Mouse (Mus musculus): Measurements from ENCODE around the gene Rps5. TPM values are rescaled to one million over a fixed set of nuclear protein-coding genes. Genes with fewer than 3 reads are reported as not detected.

The Rps5 gene
- polyA plus RNA-seq, 1 experiment from 2014 or later = 905 TPM

DNA sequence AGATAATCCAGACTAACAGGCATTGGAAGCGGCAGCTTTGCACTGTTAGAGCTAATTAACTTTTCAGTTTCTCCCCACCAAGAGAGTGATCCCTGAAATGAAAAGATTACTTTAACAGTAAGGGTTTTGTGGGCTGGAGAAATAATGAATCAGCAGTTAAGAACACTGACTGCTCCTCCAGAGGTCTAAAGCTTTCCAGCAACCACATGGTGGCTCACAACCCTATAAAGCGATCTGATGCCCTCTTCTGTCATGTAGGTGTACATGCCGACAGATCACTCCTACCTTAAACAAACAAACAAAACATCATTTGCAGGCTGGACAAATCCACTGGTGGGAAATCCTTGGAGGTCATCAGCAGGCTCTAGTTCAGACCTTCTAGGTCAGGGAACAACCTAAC lies 32.8 kb downstream of the Rps5 start:
- peak; percentile 74 for TF ChIP-seq CTCF (IDR thresholded peaks at IDR 0.05)
- in situ Hi-C loops (cut with MboI; ENCODE audit: low pct_unique_long_range_greater_than_20kb) = no loop called here
- DNase-seq (ENCODE audit: low read depth, low spot score) (no peak), ATAC-seq (peak; percentile 91)
- H3K27me3 ChIP-seq = no peaks in the 10 kb centered on the region
- ChIA-PET CTCF (interaction anchor here (0.7 to 1.4 kb wide), 6 partner anchors 10 to 59 kb away, joined by 3 to 4 read pairs (median 4); no protein-coding TSS in a partner anchor), POLR2A (interaction anchor here (0.9 kb wide), 1 partner anchor 68 kb away, joined by 3 read pairs; no protein-coding TSS in a partner anchor)

DNA sequence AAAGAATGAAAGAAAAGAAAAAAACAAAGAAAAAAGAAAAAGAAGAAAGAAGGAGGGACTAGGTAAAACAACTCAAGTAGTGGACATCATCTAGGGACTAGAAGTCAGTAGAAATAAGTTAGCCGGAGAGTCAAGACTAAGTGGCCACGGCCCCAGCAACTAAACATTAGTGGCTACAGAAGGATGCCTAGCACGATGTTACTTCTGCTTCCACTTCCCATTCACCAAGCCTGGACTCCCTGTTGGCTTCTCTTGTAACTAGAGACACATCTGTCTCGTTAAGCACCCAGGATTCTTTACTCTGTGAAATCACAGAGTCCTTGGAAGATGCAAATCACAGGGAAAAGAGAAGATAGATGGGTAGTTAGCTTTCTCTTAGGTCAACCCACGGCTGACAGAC lies 35.4 kb downstream of the Rps5 start:
- POLR2A ChIA-PET = no interaction called here
- ATAC-seq (no peak), DNase-seq (ENCODE audit: low read depth, low spot score) (no peak)
- TF ChIP-seq CTCF (IDR thresholded peaks at IDR 0.05) = no peak
- H3K27me3 ChIP-seq = no peaks in the 10 kb centered on the region
- in situ Hi-C loops (cut with MboI; ENCODE audit: low pct_unique_long_range_greater_than_20kb) = no loop called here
- CTCF ChIA-PET = no interaction called here

DNA sequence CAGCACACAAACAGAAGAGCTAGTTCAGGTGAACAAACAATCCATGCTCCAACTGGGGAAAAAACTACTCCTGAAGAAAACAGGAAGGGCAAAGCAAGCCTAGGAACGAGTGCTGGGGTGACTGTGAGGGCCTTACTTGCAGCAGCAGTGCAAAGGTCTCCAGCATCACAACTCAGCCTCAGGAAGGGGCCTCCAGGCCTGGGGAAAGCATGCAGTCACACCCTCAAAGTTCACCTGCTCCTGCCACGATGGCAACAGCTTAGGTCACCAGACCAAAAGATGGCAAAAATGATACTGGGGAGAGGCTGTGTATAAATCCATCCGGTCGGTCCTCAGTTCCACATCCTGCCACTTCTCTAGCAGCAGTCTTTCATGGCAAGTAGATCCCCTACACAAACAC lies 36.9 kb downstream of the Rps5 start:
- no peak for TF ChIP-seq CTCF (IDR thresholded peaks at IDR 0.05)
- no peak for DNase-seq (ENCODE audit: low read depth, low spot score)
- CTCF ChIA-PET = interaction anchor here (1.1 to 1.5 kb wide), 3 partner anchors 19 to 37 kb away, joined by 3 to 4 read pairs (median 3); partner anchors contain the start of genes Rps5 and Zfp446
- POLR2A ChIA-PET = interaction anchor here (1.2 kb wide), 1 partner anchor 78 kb away, joined by 3 read pairs; the partner anchor contains the start of gene Zfp128
- H3K27me3 ChIP-seq = no peaks in the 10 kb centered on the region
- ATAC-seq = no peak
- in situ Hi-C loops (cut with MboI; ENCODE audit: low pct_unique_long_range_greater_than_20kb) = no loop called here

- POLR2A ChIA-PET = no interaction called here
- CTCF ChIA-PET = no interaction called here
- TF ChIP-seq CTCF (IDR thresholded peaks at IDR 0.05) = no peak
- H3K27me3 ChIP-seq = no peaks in the 10 kb centered on the region
- DNase-seq (ENCODE audit: low read depth, low spot score) = no peak
- in situ Hi-C loops (cut with MboI; ENCODE audit: low pct_unique_long_range_greater_than_20kb) = no loop called here
- ATAC-seq = no peak
Observed at GRCm38 (mm10) chr7:12959718-12960117, 37.6 kb downstream of the Rps5 start.

GRCm38 (mm10) chr7:12961511-12962141 lies 39.5 kb downstream of the Rps5 start:
- CTCF ChIA-PET = interaction anchor here (0.7 to 1.8 kb wide), 4 partner anchors 9 to 43 kb away, joined by 3 to 9 read pairs (median 3); partner anchors contain the start of gene Zfp446
- H3K27me3 ChIP-seq = no peaks in the 10 kb centered on the region
- in situ Hi-C loops (cut with MboI; ENCODE audit: low pct_unique_long_range_greater_than_20kb) = no loop called here
- DNase-seq (ENCODE audit: low read depth, low spot score) (no peak), ATAC-seq (peak; percentile 22)
- POLR2A ChIA-PET = no interaction called here
- no peak for TF ChIP-seq CTCF (IDR thresholded peaks at IDR 0.05)

DNA sequence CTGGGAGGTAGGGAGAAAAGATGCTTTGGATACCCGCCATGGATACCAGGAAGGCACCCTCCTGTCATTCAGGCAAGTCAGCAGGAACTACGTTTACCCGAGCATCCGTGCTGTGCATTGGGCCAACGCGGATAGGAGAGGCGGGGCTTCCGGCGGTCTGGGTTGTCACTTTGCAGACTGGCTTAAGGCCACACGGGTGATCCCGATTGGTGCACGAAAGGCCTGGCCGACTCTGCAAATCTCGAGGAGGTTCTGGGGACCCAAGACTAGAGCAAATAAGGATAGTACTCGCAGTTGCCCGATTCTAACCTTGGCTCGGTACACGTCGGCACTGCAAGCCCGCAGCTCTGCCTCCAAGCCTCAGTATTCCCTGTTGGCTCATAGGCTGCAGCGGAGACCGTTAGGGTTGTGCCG lies 43.6 kb downstream of the Rps5 start, which contains the start of gene Zfp324:
Gene Zfp324 (plus strand): TSS at position 161 of the 414 bp plus-strand sequence.
- in situ Hi-C loops (cut with MboI; ENCODE audit: low pct_unique_long_range_greater_than_20kb) = no loop called here
- CTCF ChIA-PET = no interaction called here
- POLR2A ChIA-PET = interaction anchor here (0.6 kb wide), 1 partner anchor 14 kb away, joined by 4 read pairs; no protein-coding TSS in a partner anchor
- TF ChIP-seq CTCF (IDR thresholded peaks at IDR 0.05) = no peak
- DNase-seq (ENCODE audit: low read depth, low spot score) (peak; percentile 47), ATAC-seq (peak; percentile 95)
- no peaks in the 10 kb centered on the region for H3K27me3 ChIP-seq

GRCm38 (mm10) chr7:12966104-12966845 lies 44.2 kb downstream of the Rps5 start:
- ChIA-PET CTCF (interaction anchor here (2.4 kb wide), 1 partner anchor 11 kb away, joined by 10 read pairs; the partner anchor contains the start of gene Zfp446), POLR2A (interaction anchor here (0.6 kb wide), 1 partner anchor 15 kb away, joined by 4 read pairs; no protein-coding TSS in a partner anchor)
- in situ Hi-C loops (cut with MboI; ENCODE audit: low pct_unique_long_range_greater_than_20kb) = no loop called here
- TF ChIP-seq CTCF (IDR thresholded peaks at IDR 0.05) = no peak
- peak; percentile 56 for ATAC-seq
- no peaks in the 10 kb centered on the region for H3K27me3 ChIP-seq
- DNase-seq (ENCODE audit: low read depth, low spot score) = no peak

DNA sequence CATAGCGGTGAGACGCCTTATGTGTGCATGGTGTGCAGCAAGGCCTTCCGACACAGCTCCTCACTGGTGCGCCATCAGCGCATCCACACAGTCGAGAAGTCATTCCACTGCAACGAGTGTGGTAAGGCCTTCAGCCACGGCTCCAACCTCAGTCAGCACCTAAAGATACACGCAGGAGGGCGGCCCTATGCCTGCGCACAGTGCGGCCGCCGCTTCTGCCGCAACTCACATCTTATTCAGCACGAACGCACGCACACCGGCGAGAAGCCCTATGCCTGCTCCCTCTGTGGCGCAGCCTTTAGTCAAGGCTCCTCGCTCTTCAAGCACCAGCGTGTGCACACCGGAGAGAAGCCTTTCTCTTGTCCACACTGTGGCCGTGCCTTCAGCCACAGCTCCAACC lies 48.8 kb downstream of the Rps5 start:
- no peak for DNase-seq (ENCODE audit: low read depth, low spot score)
- no peaks in the 10 kb centered on the region for H3K27me3 ChIP-seq
- TF ChIP-seq CTCF (IDR thresholded peaks at IDR 0.05) = no peak
- in situ Hi-C loops (cut with MboI; ENCODE audit: low pct_unique_long_range_greater_than_20kb) = no loop called here
- ChIA-PET CTCF (no interaction called here), POLR2A (no interaction called here)
- ATAC-seq = no peak

Other genes with a start within 250 kb of the Rps5 start
- not detected for gene Vmn2r55, start 237.3 kb upstream of the Rps5 start, polyA plus RNA-seq (2021)
- not detected for gene Vmn2r56, start 187.3 kb upstream of the Rps5 start, polyA plus RNA-seq (2021)
- 1.0 TPM for gene Zscan18, start 118.7 kb upstream of the Rps5 start, polyA plus RNA-seq (2021)
- gene Zfp329, start 103.4 kb upstream of the Rps5 start, polyA plus RNA-seq (2021) = 6.1 TPM
- 8.1 TPM for gene Zfp110, start 87.5 kb upstream of the Rps5 start, polyA plus RNA-seq (2021)
- gene Zfp128, start 41.1 kb upstream of the Rps5 start, polyA plus RNA-seq (2021) = 6.0 TPM
- gene Zscan22, start 24.5 kb upstream of the Rps5 start, polyA plus RNA-seq (2021) = 15.7 TPM
- 0.47 TPM for gene Rnf225, start 5.1 kb downstream of the Rps5 start, polyA plus RNA-seq (2021)
- gene Zfp324, start 43.5 kb downstream of the Rps5 start, polyA plus RNA-seq (2021) = 7.9 TPM
- gene Zfp446, start 55.6 kb downstream of the Rps5 start, polyA plus RNA-seq (2021) = 5.9 TPM
- gene Slc27a5, start 75.9 kb downstream of the Rps5 start, polyA plus RNA-seq (2021) = 0.26 TPM
- 447 TPM for gene Trim28, start 76.8 kb downstream of the Rps5 start, polyA plus RNA-seq (2021)
- 21.8 TPM for gene Zbtb45, start 87.7 kb downstream of the Rps5 start, polyA plus RNA-seq (2021)
- gene Chmp2a, start 112.5 kb downstream of the Rps5 start, polyA plus RNA-seq (2021) = 215 TPM
- gene Ube2m, start 116.0 kb downstream of the Rps5 start, polyA plus RNA-seq (2021) = 222 TPM
- 5.6 TPM for gene Mzf1, start 132.5 kb downstream of the Rps5 start, polyA plus RNA-seq (2021)
- not detected for gene Vmn1r85, start 172.9 kb downstream of the Rps5 start, polyA plus RNA-seq (2021)
- not detected for gene Vmn1r86, start 197.6 kb downstream of the Rps5 start, polyA plus RNA-seq (2021)
- gene Vmn1r87, start 217.9 kb downstream of the Rps5 start, polyA plus RNA-seq (2021) = not detected
- gene Vmn1r88, start 237.3 kb downstream of the Rps5 start, polyA plus RNA-seq (2021) = not detected